Mouse (Mus musculus) large intestine, adult 2 months (tissue): Measurements from ENCODE around the gene Unc93a2. TPM values are rescaled to one million over a fixed set of nuclear protein-coding genes. Genes with fewer than 3 reads are reported as not detected.
"Not testable (repeated sequence)": the region's sequence is repeated elsewhere in the genome, so short reads cannot be mapped to it uniquely, and the experiment has no call there.

Experiments used
- DNase-seq: peaks from one replicate; pipeline ENCODE4 v3.0.0-alpha.2; 2012; ENCODE audit warnings: low read depth, low spot score
- WGBS: fragments of 180-500 bp; shearing (Covaris S2); methylation state at CpG from one replicate; pipeline ENCODE4 v1.1.7; 2018; 5-methylcytosine and 5-hydroxymethylcytosine counted together
- polyA plus RNA-seq: library from polyadenylated mRNA; depleted of rRNA; stranded (reverse); fragments of >200 nt; gene quantifications from 2 replicates; pipeline ENCODE4 v1.2.3, GENCODE M21; 2012; rRNA removed

Gene Unc93a2
- 8.8 and 46.1 TPM in 2 replicates for polyA plus RNA-seq

DNA sequence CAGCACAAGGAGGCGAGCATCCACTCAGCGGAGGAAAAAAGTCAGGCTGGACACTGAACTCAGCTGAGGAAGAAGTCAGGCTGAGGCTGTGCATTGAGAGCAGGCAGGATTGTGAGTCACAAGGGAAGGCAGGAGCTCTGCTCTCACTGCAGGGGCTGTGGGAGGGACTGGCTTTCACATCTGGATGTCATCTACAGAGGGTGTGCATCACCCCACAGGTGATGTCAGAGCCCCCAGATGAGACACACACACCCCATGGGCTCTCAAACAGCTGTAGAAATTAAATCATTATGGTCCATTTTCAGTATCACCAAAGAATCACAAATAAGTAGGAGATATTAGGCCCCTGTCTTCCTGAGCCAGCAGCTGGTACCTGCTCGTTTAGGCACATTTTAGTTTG, at the start of gene Unc93a2:
TSS of gene Unc93a2 (minus strand) at position 101 of the 400 bp plus-strand sequence.
- DNase-seq: not testable (repeated sequence)
- 81% methylated on average over 3 of the region's 3 CpGs for WGBS

DNA sequence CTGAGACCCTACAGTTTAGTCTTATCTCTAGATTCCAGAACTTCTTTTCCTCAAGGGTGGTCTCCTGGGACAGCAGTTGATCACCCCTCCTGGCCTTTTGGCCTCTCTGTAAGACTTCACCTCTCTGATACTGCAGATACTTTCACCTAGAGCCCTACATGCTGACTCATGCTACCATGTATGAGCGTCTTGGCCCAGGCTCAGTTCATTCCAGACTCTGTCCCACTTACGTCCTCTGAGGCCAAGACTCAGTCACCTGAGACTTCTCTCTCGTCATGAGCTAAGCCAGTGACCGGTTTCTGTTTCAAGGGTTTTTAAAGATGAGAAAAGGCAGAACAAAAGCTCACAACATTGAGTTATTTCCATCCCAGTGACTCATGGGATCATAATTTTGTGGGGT, 48.9 kb upstream of the Unc93a2 start:
- DNase-seq: not testable (repeated sequence)
- 76% methylated on average over 4 of the region's 4 CpGs for WGBS

DNA sequence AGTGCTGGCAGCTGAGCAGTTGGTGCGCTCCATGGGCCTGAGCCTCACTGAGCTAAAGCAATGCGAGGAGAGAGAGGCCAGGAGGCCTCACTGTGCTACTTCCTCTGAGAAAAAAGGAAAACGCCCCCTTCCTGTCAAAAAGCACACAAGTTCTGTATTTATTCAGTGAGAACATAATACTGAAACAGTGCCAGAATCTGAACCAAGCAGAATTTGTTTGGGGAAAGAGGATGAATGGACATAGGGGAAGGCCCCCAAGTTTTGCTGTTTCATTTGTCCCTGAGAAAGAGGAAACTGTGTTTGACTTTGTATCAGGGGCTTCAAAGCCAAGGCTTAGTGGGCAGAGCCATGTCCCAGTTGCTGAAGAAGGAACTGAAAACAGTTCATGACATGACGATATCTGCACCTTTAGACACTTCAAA, 45.0 kb upstream of the Unc93a2 start:
- DNase-seq: not testable (repeated sequence)

DNA sequence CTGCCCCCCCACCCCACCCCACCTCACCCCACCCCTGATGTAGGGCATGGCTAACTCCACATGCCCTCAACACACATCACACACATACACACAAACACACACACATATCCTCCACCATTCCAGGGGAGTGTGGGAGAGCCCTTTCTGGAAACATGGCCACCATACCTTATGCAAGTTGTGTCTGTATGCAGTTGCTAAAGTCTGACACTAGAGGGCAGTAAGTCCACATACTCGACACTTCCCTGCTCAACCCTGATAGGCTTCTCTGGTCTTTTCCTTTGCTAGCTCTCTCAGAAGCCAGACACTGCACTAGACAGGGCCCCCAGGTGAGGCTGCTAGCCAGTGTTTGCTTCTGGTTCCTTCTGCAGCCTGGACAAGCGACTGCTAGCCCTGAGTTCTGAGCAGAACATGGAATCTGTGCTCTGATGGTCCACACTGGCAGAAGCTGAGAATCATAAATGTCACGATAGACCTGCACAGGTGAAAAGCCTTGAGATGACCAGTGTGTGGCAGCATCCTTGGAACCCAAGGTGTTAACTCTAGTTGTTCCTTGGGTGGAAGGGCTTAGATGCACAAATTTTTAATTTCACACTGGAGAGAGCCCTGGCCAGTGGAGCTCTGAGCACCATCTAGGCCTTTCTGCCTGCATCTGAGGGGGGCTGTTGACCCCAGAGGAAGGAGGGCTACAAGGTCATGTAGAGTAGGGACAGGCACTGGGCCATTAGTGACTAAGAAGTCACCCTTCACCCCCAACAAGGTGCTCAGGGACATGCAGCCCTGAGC, 35.1 kb upstream of the Unc93a2 start:
- 21% methylated on average over 3 of the region's 3 CpGs for WGBS
- DNase-seq: not testable (repeated sequence)

More for the DNA sequence above, 45.0 kb upstream of the Unc93a2 start:
- 65% methylated on average over 4 of the region's 4 CpGs for WGBS

DNA sequence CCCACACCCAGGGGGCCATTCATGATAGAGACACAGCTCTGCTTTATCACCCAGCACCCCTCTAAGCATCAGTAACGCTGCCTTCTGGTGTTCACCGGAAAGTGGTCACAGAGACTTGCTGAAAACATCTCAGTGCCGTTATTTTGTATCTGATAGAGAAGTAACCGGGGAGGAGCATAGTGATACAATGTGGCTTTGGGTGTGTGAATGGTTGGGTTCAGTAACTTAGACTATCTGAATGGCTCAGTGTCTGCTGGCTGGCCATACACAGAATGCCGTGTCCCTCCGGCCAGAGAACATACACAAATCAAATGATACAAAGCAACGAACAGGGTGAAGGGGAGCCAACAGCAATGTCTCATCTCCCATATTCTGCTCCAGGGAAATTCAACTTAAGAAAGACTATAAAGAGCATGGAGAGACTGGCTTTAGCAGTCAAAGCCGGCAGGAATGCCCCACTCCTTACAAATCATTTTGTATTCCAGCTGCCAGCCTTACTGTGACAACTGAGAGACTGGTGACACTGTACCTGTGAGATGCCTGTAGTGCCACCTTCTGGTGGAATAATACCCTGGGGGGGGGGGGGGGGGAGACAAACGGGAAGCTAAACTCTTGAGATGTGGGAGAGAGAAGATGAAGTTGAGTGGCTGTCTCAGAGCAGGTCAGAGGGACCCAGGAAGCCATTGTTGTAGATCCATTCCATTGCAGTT, 29.5 kb upstream of the Unc93a2 start:
- DNase-seq: not testable (repeated sequence)
- 91% methylated on average over 7 of the region's 9 CpGs for WGBS

DNA sequence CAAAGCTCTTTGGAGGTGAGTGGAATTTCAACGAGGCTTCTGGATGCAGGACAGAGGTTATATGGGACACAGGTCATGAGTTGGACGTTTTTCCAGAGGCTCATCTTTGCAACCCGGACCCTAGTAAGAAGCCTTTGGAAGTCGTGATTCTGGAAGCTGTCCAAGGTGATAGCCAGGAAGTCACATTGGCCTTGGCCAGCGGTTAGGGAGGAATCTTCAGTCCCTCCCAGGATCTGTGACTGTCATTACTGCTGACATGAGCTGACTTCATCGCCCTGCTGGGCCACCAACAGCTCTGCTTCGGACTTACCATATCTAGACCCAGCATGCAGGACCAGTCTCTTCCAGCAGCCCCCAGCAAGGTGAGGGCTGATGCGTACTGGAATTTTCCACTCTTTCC, 28.1 kb upstream of the Unc93a2 start:
- DNase-seq: not testable (repeated sequence)
- 64% methylated on average over 8 of the region's 8 CpGs for WGBS

DNA sequence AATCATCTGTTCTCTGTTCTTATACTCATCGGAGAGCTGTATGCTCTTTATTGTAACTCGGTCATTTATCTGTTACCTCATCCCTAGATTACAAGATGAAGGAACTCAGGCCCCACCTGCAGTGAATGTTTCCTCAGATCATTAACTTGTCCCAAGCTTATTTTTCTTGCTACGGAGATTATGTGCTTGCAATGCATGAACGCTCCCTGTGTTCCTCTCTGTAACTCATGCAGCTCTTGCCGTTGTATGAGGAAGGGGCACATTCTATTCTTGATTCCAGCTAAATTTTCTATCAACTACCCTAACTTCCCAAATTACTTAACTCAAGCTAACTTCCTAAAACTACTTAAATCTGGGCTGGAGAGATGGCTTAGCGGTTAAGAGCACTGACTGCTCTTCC, 14.5 kb upstream of the Unc93a2 start:
- DNase-seq: not testable (repeated sequence)
- 55% methylated on average over 6 of the region's 6 CpGs for WGBS

DNA sequence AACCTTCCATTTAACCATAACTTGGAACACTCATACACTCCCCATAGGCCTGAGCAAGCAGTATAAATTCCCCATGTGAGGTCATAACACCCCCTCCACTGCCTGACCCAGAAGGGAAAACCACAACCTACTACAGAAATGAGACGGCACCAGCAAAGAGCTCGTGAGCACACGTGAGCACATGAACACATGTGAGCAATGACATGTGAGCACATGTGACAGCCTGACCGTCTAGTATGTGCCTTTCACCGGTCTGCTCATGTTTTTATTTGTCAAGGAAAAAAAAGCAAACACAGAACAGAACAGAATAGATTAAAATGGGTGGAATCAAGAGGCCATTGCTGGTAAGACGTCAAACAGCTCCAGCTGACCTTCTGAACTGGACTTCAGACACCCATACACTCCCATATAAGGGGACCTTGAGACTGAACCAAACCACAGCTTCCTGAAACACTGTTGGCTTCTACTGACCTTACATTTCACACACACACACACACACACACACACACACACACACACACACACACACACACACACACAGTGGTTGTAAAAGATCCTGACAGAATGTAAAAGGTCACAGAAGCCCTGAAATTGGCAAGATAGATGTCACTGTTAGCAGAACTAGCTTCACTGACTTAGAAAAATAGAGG, 13.1 kb upstream of the Unc93a2 start:
- not testable (repeated sequence) for DNase-seq

DNA sequence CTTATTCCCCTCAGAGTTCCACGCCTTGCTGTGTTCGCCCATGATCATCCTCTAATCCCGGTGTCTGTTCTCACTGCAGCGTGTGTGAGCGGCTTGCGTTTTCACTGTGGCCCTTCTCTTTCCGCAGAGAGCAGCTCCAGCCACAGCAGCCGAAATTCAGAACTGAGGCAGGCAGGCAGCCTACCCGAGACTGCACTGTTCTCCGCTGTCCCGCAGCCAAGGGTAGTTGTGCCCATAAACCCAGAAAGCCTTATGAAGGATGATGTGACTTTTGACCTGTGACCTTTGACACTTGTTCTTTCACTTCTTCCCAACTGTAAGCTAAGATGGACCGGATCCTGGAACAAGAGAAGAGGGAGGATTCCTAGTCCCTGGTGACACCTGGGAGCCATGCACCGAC, 11.8 kb upstream of the Unc93a2 start:
- 83% methylated on average over 13 of the region's 13 CpGs for WGBS
- DNase-seq: not testable (repeated sequence)

More for the DNA sequence above, 13.1 kb upstream of the Unc93a2 start:
- 51% methylated on average over 6 of the region's 6 CpGs for WGBS

DNA sequence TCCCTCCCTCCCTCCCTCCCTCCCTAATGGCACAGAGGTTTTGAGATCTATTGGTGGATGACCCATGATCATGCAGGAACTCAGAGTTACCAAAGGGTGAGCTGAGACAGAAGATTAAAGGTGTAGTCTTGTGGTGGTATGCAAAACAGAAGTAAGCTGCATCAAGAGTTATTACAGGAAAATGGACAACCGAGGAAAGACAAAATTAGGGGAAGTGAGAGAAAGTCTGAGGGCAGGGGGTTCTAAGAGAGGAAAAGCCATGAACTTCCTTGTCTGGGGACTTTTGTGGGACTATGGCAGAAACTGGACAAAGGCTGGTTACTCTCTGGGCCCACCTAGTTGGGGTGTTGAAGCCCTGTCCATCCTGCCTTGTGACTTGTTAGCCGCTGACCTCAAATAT, 11.0 kb upstream of the Unc93a2 start:
- no CpG with 5 or more reads among the region's 2 CpGs for WGBS
- not testable (repeated sequence) for DNase-seq

DNA sequence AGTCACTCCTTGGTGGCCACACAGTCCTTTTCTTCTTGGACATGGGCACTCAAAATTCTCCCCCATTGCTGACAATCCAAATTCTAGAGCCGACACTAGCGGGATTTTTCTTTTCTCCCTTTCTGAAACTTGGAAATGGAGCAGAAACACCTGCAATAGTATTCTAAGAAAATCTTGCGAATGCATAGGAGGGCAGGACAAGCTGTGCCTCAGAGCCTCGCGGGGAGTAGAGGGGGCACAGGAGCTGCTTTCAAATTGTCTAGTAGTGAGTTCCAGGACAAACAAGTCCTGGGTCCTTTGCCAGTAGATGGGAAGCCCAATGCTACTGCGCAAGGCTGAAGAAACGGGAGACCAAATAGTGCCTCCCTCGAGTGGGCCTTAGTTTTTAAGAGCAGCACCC, 10.4 kb upstream of the Unc93a2 start:
- 89% methylated on average over 8 of the region's 8 CpGs for WGBS
- not testable (repeated sequence) for DNase-seq

DNA sequence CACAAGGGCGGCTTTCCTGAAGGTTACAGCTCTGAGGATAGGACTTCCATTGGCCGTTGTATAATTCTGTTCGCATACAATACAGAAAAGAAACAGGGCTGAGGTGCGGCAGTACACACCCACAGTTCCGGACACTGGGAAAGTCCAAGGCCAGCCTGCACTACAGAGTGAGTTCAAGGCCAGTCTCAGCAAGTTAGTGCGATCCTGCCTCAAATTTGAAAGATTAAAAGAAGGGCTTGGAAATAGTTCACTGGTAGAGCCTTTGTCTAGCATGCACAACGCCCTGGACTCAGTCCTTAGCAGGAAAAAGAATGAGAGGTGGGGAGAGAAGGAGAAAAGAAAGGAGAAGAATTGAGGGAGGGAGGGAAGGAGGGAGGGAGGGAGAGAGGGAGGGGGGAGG, 9.9 kb upstream of the Unc93a2 start:
- DNase-seq: not testable (repeated sequence)
- WGBS: 61% methylated on average over 7 of the region's 7 CpGs

DNA sequence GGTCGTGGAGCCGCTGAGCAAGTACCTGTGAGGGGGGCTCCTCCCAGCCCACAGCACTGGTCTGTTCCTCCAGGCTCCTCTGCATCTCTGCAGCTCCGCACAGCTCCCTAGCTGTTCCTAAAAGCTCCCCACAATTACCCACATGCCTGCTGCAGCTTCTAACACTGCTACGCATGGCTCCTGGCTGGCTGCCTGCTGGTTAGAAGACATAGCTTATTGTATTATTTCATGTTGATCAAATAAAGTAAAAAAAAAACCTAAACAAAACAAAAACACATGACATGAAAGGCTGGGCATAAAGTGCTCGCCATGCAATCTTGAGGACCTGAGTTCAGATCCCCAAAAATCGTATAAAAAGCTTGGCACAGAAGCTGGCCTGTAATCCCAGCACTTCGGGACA, 4.6 kb upstream of the Unc93a2 start:
- WGBS: 74% methylated on average over 7 of the region's 7 CpGs
- not testable (repeated sequence) for DNase-seq

DNA sequence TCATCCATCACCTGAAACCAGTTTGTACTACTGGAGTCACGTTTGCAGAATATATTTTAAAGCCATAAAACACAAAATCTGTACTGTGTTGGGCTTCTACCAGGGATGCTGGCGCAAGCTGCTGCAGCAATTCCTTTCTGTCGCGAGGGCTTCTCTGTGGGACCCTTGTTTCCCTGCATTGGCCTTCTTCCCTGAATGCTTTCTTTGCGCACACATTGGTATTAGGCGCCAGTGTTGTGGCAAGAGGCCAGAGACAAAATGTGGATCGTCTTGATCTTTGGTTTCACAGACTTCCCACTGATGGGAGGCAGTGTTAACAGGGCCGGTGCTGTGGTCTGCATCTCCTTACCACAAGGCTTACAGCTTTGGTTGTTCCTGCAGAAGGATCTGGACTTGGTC, 3.7 kb upstream of the Unc93a2 start:
- 79% methylated on average over 8 of the region's 8 CpGs for WGBS
- DNase-seq: not testable (repeated sequence)

DNA sequence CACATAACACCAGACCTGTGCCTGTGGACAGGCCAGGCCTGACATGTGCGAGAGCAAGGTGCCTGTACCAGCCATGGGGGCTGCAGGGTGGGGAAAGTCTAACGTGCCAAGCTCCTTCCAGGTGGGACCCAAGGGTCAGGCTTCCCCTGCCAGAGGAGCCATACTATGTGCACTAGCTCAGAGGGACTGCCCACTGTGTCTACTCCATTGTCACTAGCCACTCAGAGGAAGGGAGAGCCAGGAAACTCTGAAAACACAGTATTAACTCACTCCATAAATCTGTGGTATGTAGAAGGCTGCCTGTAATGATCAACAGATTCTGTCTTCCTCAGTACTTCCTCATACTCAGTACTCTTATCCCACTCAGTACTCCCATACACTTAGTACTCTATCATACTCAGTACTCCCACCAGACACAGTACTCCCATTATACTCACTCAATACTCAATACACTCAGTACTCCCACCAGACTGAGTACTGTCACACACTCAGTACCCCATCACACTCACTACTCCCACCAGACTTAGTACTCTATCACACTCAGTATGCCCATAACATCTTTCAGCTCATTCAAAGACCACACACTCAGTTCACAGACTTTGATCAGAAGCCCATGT, 3.2 kb upstream of the Unc93a2 start:
- not testable (repeated sequence) for DNase-seq
- WGBS: no CpG with 5 or more reads among the region's 2 CpGs

DNA sequence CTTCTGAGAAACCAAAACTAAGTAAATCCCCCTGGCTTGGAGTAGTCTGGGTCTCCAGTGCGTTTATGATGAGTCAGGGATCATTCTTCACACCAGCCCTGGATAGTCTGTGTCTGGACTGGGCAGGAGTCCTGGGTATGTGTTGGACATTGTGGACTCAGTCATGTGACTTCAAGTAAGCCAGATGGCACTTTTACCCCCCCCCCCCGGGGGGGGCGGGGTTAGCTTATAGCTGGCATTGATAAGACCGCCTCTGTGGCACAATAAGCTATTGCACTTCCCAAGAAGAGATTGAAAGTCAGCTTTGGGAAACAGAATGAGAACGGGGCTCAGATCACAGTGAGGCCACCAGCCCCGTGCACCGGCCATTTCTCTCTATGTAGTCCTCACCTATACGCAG, 752 bp upstream of the Unc93a2 start:
- 38% methylated on average over 8 of the region's 8 CpGs for WGBS
- not testable (repeated sequence) for DNase-seq

DNA sequence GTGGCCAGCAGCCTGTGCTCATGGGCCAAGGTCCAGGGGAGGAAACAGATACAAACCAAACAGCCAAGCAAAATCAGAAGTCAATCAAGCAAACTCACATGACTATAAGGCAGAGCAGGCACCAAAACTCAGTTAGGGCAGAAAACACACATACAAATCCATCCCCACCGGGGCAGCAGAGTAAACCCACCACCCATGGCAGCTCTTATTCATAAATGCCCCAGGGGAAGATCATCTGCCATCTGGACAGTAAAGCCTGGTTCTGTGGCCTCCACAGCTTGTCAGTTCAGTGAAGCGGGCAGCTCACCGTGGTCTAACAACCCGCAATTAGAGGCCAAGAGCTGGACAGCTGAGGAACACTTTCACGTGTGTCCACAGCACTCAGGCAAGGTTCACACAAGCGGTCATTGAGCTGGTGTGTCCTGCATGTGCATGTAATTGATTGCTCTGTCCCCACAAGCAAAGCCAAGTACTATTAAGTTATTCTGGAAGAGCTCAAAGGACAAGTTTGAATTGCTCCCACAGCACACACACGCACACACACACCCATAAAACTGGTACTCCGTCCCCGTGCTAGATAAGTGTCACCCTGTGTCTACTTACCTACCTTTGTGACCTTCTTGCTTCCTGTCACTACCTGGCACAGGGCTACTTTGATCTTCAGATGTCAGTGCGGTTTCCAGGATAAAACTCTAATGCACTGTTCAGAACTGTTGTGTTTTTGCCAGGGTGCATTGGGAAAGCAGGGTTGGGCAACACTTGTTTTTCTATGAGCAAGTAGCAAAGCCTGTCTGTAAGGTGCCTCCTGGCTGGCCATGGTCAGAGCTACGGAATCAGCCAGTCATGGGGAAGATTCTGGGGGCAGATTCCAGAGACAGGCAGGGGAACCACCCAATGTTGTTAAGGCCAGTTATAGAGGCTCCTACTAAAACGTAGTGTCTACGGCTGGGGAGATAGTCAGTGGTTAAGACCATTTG, 1.8 kb downstream of the Unc93a2 start:
- not testable (repeated sequence) for DNase-seq
- WGBS: 43% methylated on average over 12 of the region's 13 CpGs

DNA sequence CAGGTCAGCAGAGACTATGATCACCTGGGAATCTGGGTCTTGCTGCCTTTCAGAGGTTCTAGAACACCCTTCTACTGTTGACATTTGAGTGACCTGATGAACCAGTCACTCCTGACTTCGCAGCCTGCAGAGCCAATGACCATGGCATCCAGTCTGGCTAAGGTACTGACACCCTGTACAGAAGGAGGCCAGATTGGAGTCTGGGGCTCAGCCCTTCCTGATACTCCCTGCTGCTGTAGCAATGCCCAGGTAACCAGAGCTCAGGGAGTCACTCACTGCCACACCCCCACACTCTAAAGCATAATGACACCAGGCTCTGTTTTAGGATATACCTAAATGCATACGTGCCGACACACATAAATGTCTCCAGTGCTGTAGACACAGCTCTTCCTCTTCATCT, 2.6 kb downstream of the Unc93a2 start:
- not testable (repeated sequence) for DNase-seq
- 83% methylated on average over 1 of the region's 3 CpGs for WGBS

DNA sequence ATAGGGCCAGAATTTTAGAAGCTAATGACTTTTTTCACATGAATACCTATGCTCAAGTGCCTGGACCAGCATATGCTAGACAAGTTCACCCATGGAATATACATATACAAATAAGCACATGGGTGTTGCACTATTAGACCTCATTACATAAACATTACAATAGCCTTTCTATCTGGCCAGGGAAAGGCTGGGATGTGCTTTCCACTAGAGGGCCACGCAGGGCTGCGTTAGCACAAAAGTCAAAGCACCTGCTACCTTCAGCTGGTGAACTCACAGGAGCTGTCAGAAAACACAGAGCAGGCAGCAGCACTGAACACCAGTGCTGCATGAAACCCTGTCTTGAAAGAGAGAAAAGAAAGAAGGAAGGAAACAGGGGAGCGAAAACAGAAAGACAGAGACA, 7.4 kb downstream of the Unc93a2 start:
- not testable (repeated sequence) for DNase-seq
- 44% methylated on average over 3 of the region's 3 CpGs for WGBS
